Mouse (Mus musculus) ovary, adult 18-20 months (tissue): Measurements from ENCODE around the gene Slc22a6.

ENCODE experiments used
- DNase-seq: peaks from one replicate; pipeline ENCODE4 v3.0.0; 2022; ENCODE audit warnings: low spot score, mixed read lengths

The Slc22a6 gene

GRCm38 (mm10) chr19:8611358-8612123 lies 6.3 kb upstream of the Slc22a6 start:
- DNase-seq, result no peak

DNA sequence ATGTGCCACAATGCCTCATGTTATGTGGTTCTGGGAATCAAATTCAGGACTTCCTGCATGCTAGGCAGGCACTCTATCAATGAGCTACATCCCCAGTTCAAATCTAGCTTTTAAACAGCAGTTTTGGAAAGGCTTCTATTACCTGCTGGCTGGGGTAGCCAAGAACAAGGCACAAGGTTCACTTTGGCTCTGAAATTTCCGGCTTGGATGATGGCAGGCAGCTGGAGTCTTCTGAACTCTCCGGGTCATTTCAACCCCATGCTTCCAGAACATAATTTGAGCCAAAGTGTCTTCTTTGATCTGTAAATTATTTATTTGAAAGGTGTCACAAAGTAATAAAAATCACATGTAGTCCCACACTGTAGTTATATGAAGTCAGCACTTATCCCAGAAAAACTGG lies 4.7 kb upstream of the Slc22a6 start:
- DNase-seq, result no peak

GRCm38 (mm10) chr19:8614343-8614742 lies 3.5 kb upstream of the Slc22a6 start:
- DNase-seq, result no peak

- DNase-seq, result no peak
Observed at GRCm38 (mm10) chr19:8616314-8616713, 1.5 kb upstream of the Slc22a6 start.

- DNase-seq, result no peak
Observed at GRCm38 (mm10) chr19:8621098-8621497, 3.3 kb downstream of the Slc22a6 start.

DNA sequence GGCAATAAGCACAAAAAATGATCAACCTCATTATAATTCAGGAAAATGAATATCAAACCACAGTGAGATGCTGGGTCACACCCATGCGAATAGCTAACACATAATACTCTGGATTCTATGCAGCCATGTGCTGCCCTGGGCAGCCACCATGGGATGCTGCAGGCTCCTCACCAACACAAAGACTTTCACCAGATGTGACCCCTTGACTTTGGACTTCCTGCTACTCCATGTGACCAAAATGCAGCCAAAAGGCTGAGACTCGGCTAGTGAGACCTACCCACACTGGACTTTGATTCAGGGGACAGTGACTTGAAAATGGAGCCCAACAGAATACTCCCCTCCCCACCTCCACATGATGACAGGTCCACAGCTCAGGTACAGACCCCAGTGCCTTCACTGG lies 12.4 kb downstream of the Slc22a6 start:
- no peak for DNase-seq

DNA sequence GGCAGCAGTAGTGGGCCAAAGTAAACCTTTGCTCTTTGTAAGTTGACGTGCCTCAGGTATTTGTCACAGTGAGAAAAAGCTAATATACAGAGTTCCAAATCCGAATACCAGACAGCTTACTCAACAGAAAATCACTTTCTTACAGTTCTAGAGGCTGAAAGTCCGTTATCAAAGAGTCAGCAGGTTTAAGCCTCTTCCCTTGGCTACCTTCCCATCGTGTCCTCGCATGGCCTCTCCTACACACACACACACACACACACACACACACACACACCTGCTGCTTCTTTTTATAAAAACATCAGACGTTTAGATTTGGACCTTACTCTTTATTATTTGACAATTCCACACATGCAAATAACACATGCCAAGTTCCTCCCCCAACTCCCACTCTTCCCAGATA lies 13.0 kb downstream of the Slc22a6 start:
- no peak for DNase-seq

GRCm38 (mm10) chr19:8632029-8632428 lies 14.2 kb downstream of the Slc22a6 start:
- DNase-seq, result no peak

GRCm38 (mm10) chr19:8642086-8642485 lies 24.2 kb downstream of the Slc22a6 start:
- no peak for DNase-seq

DNA sequence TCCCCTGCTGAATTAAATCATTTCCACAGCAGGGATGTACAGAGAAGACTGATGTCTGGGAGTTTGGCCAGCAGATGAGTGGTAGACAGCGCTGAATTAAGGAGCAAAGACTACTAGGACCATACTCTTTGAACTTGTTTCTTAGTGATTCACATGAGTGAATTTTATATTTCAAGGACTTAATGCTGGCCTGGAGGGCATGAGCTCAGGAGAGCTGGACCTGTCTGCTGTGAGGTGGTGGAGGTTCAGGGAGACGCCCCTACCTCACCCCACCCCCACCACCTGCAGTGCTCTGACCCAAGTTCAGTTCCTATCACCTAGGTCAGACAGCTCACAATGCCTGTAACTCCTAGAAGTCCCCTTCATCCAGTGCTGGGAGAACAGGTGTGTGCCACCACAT lies 28.6 kb downstream of the Slc22a6 start:
- DNase-seq, result no peak

GRCm38 (mm10) chr19:8655833-8656232 lies 38.0 kb downstream of the Slc22a6 start:
- no peak for DNase-seq

- DNase-seq, result no peak
Observed at GRCm38 (mm10) chr19:8656341-8656740, 38.5 kb downstream of the Slc22a6 start.

DNA sequence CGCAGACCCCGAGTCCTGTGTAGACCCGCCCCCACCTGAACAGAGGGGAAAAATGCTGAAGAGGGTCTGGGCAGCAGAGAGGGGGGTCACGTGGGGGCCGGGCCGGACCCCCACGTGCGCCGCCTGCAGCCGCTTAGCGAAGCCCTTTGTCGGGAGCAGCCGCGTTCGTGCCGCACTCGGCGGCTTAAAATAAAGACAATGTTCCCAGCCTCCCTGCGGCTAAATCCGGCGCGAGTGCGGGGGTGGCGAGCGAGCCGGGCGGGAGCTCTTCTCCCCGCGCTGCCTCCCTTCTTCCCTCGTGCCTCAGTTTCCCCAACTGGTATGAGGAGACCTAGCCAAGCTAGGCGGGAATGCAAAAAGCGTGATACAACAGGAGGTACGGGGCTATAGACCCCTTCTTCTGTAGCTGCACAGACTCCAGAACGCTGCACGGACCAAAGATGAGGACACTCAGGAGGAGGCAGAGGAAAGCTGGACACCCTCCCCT lies 44.0 kb downstream of the Slc22a6 start:
- DNase-seq, result no peak

- DNase-seq, result no peak
Observed at GRCm38 (mm10) chr19:8662337-8662736, 44.5 kb downstream of the Slc22a6 start.

DNA sequence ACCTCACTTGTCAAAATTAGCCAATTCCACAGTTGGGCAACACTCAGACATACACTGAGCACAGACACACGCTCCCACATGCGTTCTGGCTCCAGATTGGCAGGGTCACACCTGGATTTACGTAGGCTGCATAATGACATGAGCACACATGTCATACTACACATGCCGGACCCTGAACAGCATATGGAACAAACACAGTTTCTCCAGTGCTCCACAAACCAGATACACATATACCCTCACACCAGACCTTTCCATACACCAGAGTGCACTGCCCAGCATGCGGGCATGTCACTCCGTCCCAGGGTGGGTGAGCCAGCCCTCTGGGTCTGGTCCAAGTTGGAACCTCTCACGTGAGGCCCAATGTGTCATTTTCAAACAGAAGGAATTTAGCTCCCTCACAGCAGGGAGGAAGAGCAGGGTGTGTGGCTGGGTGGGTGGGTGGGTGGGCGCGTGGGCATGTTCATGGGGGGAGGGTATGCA lies 45.6 kb downstream of the Slc22a6 start, which contains the start of gene Chrm1:
Gene Chrm1 (plus strand): TSS at position 430 of the 480 bp plus-strand sequence.
- DNase-seq, result no peak

GRCm38 (mm10) chr19:8663911-8664421 lies 46.1 kb downstream of the Slc22a6 start:
- no peak for DNase-seq

DNA sequence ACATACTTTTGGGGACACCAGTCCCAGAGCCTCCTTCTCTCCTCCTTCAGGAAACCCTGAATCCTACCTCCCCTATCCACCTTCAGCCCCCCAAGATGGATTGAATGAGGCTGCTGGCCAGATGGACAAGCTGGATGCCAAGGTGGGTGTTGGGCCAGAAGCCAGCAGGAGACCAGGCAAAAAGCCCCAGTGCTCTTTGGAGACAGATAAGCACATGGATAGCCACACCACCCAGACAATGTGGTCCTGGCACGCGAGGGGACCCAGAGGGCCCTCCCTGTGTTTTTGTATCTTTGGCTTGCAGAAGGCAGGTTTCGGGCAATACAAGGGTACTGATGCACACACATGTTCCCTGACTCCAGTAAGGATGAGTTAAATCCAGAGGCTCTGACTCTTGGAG lies 47.0 kb downstream of the Slc22a6 start:
- DNase-seq, result no peak

DNA sequence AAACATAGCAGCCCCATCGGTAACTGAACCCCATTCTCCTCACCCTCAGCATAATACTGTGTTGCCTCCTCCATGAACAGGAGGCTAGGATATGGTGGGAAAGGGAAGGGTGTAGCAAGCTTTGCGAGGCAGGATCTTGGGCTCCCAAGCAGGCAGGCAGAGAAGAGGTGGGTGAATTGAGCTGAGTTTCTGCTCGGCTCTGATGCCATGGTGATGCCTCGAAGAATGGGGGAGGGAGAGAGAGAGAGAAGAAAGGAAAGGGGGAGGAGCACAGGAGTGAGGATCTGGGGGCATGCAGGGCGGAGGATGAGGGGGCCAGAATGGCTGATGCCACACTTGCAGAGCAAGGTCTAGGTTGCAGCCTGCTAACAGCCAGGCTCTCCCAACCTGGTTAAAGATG lies 47.9 kb downstream of the Slc22a6 start:
- no peak for DNase-seq

DNA sequence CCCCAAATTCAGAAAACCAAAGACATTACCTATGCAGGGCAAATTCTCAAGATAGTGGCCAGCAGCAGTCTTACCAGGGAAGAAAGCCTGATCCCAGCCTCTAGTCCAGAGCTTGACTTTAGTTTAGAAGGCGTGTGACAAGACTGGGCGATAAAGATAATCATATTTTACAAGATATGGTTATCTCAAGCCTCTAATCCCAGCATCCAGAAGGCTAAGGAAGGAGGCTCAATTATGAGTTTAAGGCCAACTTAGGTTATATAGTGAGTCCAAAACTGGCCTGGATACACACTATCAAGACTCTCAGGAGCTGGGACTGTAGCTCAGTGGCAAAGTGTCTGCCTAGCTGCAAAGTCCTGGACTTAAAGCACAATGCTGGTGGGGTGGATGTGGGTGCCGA lies 55.0 kb downstream of the Slc22a6 start:
- no peak for DNase-seq

- DNase-seq, result no peak
Observed at GRCm38 (mm10) chr19:8673336-8674063, 55.7 kb downstream of the Slc22a6 start.
